Mouse (Mus musculus) liver, embryonic 14.5 days (tissue): Measurements from ENCODE around the gene Diras2.

Source experiments
- CTCF ChIP-seq: IDR thresholded peaks from 2 replicates; pipeline ENCODE4 v1.5.1; 2016; ENCODE audit warnings: antibody characterized with exemption, low read depth, control low read depth
- EP300 ChIP-seq: IDR thresholded peaks from 2 replicates; pipeline ENCODE4 v1.6.1; 2016; ENCODE audit warnings: antibody characterized with exemption, low read depth

GRCm38 (mm10) chr13:52510172-52510880, 20.8 kb downstream of the Diras2 start:
- TF ChIP-seq EP300 (no peak), CTCF (no peak)
